Mouse (Mus musculus): Measurements from ENCODE around the gene Casp8ap2.
A peak's percentile ranks its signal among the peaks of the same experiment; 100 is the strongest.

The Casp8ap2 gene

GRCm38 (mm10) chr4:32669825-32670224, 54.6 kb downstream of the Casp8ap2 start:
- no peak for DNase-seq

GRCm38 (mm10) chr4:32674025-32674424, 58.8 kb downstream of the Casp8ap2 start:
- DNase-seq, result no peak

DNA sequence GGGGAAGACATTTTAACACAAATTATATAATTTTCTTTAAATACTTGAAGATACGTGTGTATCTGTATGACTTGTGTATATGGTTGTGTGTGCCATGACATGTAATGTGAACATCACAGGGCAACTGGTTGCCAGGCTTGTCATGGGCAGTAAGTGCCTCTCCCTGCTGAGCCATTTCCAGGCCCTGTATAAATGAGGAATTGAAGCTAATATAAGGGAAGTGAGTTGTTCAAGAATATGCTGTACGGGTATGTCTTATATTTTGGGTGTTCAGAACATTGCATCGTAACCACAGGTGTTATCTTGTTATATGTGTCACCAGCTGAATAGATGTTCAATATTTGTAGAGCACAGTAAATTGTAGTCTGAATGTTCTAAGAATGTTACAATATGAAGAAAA, 62.2 kb downstream of the Casp8ap2 start:
- no peak for DNase-seq

- DNase-seq, result no peak
These were observed 65.6 kb downstream of the Casp8ap2 start for GRCm38 (mm10) chr4:32680843-32681242.

DNA sequence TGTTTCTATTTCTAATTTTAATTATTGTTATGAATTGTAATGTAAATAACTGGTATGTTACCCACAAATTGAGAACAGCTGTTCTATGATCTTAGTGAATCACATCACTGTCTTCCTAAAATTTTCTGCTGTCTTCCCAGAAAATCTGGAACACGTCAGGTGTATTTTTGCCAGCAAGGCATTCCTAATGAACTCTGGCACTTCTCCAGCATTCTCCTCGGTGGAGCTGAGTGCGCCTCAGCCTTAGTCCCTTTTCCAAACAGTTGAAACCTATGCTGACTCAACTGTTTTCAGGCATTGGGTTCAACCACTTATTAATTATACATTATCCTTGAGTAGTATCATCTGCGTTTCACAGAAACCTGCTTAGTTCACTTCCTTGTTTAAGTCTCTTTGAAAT, 67.2 kb downstream of the Casp8ap2 start:
- peak; percentile 9 for DNase-seq

DNA sequence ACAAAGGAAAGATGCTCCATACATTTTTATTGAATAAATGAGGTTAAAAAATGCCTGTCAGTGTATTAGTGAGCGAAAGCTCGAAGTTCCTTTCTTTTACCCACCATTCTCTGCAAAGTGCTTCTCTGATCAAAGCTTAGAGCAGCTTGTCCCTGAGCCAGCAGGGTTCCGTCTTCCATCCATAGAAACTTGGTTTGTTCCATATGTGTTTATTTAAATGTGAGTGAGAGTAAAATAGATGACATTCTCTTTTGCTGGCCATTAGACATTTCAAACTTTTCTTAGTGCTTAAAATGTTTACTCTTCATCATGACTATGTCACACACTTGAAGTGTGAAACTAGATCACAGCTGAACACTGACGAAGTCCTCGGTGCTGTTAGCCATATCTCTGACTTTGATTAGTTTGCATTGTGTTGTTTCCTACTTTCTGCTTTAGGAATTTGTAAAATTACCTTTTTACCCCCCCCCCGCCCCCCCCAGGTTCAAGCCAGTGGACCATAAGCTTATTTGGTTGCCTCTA, 67.9 kb downstream of the Casp8ap2 start:
- no peak for DNase-seq
